Mouse (Mus musculus): ENCODE measurements around the gene Pde4c. TPM values are rescaled to one million over a fixed set of nuclear protein-coding genes. Genes with fewer than 3 reads are reported as not detected.

Pde4c gene
- polyA plus RNA-seq, 1 experiment: not detected

DNA sequence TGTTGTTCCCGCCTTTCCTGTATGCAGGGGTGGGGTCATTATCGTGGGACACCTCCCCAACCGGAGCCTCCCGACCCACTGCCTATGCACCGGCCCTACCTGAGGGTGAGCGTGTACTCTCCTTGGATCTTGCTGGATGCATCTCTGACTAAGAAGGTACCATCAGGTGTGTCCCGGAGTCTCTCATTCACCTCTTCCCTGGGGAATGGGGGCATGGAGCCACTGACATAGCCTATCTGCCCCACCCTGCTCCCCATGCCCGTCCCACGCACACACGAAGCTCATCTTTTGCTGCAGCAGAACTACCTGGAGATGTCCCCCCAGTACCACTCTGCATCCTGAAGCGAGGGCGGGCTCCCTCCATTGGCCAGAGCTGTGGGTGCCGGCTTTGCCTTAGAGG, 47.2 kb downstream of the Pde4c start:
- Histone ChIP-seq H3K4me3 (replicated peaks) (no peak overlapping the region), H3K27me3 (ENCODE audit: control insufficient read depth) (no peaks in the 10 kb centered on the region), H3K4me1 (ENCODE audit: control insufficient read depth) (peaks cover 70% of the 10 kb centered on the region), H3K9me3 (ENCODE audit: control insufficient read depth, low read length) (no peaks in the 10 kb centered on the region), H3K36me3 (ENCODE audit: control insufficient read depth) (peaks cover 61% of the 10 kb centered on the region)
- TF ChIP-seq GATA1 (IDR thresholded peaks at IDR 0.05; ENCODE audit: low read length) (no peak), TAL1 (IDR thresholded peaks at IDR 0.05; ENCODE audit: low read length) (no peak)

DNA sequence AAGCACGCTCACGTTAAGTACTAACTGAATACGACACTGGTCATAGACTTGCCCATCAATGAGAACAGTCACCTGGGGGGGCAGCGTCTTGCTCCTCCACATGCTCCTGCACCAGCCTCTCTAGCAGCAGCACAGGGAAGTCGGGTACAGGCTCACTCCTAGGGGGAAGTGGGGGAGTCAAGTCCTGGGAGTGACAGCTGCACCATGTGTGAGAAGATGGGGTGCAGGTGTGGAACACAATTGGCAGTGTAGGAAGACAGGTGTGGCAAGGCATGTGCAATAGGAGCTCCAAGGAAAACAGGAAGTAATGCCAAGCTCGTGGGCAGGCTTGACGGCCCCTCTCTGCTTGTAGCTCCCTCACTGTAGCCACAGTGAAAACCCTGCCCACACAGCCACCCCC, 47.7 kb downstream of the Pde4c start:
- Histone ChIP-seq H3K27me3 (ENCODE audit: control insufficient read depth) (no peaks in the 10 kb centered on the region), H3K36me3 (ENCODE audit: control insufficient read depth) (peaks cover 61% of the 10 kb centered on the region)
- no peak for TF ChIP-seq GATA1 (IDR thresholded peaks at IDR 0.05; ENCODE audit: low read length)
- TF ChIP-seq TAL1 (IDR thresholded peaks at IDR 0.05; ENCODE audit: low read length): no peak

DNA sequence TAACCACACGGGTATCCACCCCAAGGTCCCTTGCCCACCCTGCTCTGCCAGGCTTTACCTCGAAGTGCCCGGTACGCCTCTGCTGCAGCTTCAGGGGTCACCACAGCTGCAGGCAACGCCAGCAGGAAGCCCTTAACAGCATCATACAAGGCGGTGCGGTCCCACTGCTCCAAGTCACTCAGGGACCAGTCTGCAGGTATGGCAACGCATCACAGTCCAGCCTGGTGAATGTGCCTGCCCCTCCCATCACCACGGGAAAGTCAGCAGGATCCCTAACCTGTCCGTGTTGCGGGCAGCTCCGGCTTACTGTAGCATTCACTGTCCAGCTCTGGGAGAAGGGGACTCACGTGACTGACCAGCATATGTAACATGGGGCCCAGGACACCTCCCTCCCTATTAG, 48.6 kb downstream of the Pde4c start:
- TF ChIP-seq TAL1 (IDR thresholded peaks at IDR 0.05; ENCODE audit: low read length): no peak
- TF ChIP-seq GATA1 (IDR thresholded peaks at IDR 0.05; ENCODE audit: low read length): no peak

More for the DNA sequence above, 47.7 kb downstream of the Pde4c start:
- Histone ChIP-seq H3K4me3 (replicated peaks) (no peak overlapping the region), H3K9me3 (ENCODE audit: control insufficient read depth, low read length) (no peaks in the 10 kb centered on the region), H3K4me1 (ENCODE audit: control insufficient read depth) (peaks cover 70% of the 10 kb centered on the region)

DNA sequence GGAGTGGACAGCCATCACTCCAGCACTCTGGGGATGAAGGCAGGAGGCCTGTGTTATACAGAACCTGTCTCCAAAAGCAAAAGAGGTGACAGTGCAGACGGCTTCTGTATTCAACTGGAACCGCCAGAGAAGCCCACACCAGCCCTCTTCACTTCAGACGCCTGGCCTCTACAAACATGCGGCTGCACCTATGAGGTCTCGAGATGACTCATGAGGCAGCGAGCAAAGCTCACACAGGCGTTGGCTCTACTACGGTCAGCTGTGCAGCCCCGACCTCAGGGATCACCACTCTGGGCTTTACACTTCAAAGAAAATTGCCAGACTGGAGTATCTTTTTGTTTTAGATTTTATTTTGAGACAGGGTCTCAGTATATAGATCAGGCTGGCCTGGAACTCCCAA, 49.4 kb downstream of the Pde4c start:
- TF ChIP-seq GATA1 (IDR thresholded peaks at IDR 0.05; ENCODE audit: low read length): no peak
- TF ChIP-seq TAL1 (IDR thresholded peaks at IDR 0.05; ENCODE audit: low read length): no peak
- peaks cover 69% of the 10 kb centered on the region for H3K4me1 ChIP-seq (ENCODE audit: control insufficient read depth)
- no peak overlapping the region for H3K4me3 ChIP-seq (replicated peaks)
- H3K9me3 ChIP-seq (ENCODE audit: control insufficient read depth, low read length): no peaks in the 10 kb centered on the region
- H3K27me3 ChIP-seq (ENCODE audit: control insufficient read depth): no peaks in the 10 kb centered on the region
- H3K36me3 ChIP-seq (ENCODE audit: control insufficient read depth): peaks cover 58% of the 10 kb centered on the region

More for the DNA sequence above, 48.6 kb downstream of the Pde4c start:
- Histone ChIP-seq H3K4me1 (ENCODE audit: control insufficient read depth) (peaks cover 69% of the 10 kb centered on the region), H3K36me3 (ENCODE audit: control insufficient read depth) (peaks cover 61% of the 10 kb centered on the region), H3K9me3 (ENCODE audit: control insufficient read depth, low read length) (no peaks in the 10 kb centered on the region), H3K4me3 (replicated peaks) (no peak overlapping the region), H3K27me3 (ENCODE audit: control insufficient read depth) (no peaks in the 10 kb centered on the region)

DNA sequence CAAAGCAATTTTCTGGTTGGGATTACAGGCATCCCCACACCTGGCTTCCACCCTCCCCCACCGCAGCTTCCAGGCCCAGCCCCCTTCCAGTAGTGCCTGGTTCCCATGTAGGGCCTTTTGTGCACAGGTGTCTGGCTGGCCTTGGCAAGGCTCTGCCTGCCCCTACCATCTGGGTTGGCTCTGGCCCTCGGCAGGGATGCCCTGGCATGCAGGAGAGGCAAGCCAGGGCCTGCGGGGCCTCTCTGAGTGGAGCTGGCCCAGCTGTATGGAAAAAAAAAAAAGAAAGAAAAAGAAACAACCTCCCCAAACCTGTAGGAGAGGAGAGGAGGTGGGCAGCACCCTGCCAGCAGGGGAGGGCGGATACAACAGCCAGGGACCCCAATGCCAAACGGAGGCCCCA, 49.9 kb downstream of the Pde4c start:
- Histone ChIP-seq H3K9me3 (ENCODE audit: control insufficient read depth, low read length) (no peaks in the 10 kb centered on the region), H3K4me1 (ENCODE audit: control insufficient read depth) (peaks cover 71% of the 10 kb centered on the region), H3K27me3 (ENCODE audit: control insufficient read depth) (no peaks in the 10 kb centered on the region), H3K36me3 (ENCODE audit: control insufficient read depth) (peaks cover 57% of the 10 kb centered on the region), H3K4me3 (replicated peaks) (no peak overlapping the region)
- TF ChIP-seq GATA1 (IDR thresholded peaks at IDR 0.05; ENCODE audit: low read length) (no peak), TAL1 (IDR thresholded peaks at IDR 0.05; ENCODE audit: low read length) (no peak)

DNA sequence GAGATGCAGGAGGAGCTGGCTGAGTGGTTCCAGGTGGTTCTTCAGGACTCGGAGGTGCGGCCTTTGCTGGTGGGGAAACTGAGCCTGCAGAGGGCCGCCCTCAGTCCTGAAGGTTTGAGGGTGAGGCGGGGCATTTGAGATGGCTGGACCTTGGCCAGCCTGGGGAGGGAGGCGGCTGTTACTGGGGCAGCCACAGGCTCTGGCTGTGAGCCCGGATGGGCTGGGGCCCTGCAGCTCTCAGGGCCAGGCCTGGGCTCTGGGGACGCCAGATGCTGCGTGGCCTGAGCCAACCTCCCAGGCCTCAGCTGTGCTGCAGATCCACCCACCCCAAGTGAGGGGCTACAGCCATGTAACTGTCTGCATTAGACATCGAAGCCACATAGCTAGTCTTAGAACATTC, 50.3 kb downstream of the Pde4c start:
- H3K4me3 ChIP-seq (replicated peaks): no peak overlapping the region
- H3K36me3 ChIP-seq (ENCODE audit: control insufficient read depth): peaks cover 57% of the 10 kb centered on the region
- peaks cover 70% of the 10 kb centered on the region for H3K4me1 ChIP-seq (ENCODE audit: control insufficient read depth)

DNA sequence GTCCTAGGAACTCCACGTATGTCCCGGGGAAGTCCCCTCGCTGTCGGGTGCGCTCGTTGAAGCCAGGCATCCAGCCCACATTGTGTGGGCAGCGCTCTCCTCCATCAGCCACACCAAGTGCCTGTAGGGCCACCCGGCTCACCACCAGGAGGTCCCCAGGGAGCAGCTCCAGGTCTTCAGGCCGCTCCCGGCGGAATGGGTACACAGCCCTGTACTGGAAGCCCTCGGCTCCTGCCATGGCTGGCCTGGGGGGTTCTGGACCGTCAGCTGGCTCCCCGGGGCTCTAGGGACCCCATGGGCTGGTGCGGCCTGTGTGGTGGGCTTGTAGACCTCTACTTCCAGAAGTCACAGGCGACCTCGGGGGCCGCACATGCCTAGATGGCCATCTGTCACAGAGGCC, 51.2 kb downstream of the Pde4c start:
- Histone ChIP-seq H3K4me3 (replicated peaks) (no peak overlapping the region), H3K4me1 (ENCODE audit: control insufficient read depth) (peaks cover 67% of the 10 kb centered on the region), H3K27me3 (ENCODE audit: control insufficient read depth) (no peaks in the 10 kb centered on the region), H3K36me3 (ENCODE audit: control insufficient read depth) (peaks cover 59% of the 10 kb centered on the region), H3K9me3 (ENCODE audit: control insufficient read depth, low read length) (no peaks in the 10 kb centered on the region)
- TF ChIP-seq TAL1 (IDR thresholded peaks at IDR 0.05; ENCODE audit: low read length): no peak
- no peak for TF ChIP-seq GATA1 (IDR thresholded peaks at IDR 0.05; ENCODE audit: low read length)

More for the DNA sequence above, 50.3 kb downstream of the Pde4c start:
- no peak for TF ChIP-seq GATA1 (IDR thresholded peaks at IDR 0.05; ENCODE audit: low read length)
- no peak for TF ChIP-seq TAL1 (IDR thresholded peaks at IDR 0.05; ENCODE audit: low read length)
- Histone ChIP-seq H3K27me3 (ENCODE audit: control insufficient read depth) (no peaks in the 10 kb centered on the region), H3K9me3 (ENCODE audit: control insufficient read depth, low read length) (no peaks in the 10 kb centered on the region)

DNA sequence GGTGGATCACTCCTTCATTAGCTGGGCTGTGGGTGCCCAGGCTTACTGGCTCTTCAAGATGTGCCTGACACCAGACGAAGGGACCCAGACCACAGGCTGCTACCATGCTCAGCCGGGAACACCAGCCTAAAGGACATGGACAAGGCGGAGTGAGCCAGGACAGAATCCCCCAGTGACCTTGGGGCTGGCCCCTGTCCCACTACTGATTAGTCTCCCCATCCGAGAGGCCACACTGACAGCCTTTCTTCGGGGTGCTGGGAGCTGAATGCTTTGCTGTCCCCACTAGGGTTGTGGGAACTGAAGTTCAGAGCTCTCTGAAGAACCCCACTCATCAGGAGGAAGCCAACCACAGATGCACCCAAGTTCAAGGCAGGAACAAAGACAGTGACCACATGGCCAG, 51.7 kb downstream of the Pde4c start:
- Histone ChIP-seq H3K27me3 (ENCODE audit: control insufficient read depth) (no peaks in the 10 kb centered on the region), H3K9me3 (ENCODE audit: control insufficient read depth, low read length) (no peaks in the 10 kb centered on the region), H3K4me1 (ENCODE audit: control insufficient read depth) (peaks cover 69% of the 10 kb centered on the region), H3K4me3 (replicated peaks) (no peak overlapping the region), H3K36me3 (ENCODE audit: control insufficient read depth) (peaks cover 60% of the 10 kb centered on the region)
- no peak for TF ChIP-seq TAL1 (IDR thresholded peaks at IDR 0.05; ENCODE audit: low read length)
- TF ChIP-seq GATA1 (IDR thresholded peaks at IDR 0.05; ENCODE audit: low read length): no peak

DNA sequence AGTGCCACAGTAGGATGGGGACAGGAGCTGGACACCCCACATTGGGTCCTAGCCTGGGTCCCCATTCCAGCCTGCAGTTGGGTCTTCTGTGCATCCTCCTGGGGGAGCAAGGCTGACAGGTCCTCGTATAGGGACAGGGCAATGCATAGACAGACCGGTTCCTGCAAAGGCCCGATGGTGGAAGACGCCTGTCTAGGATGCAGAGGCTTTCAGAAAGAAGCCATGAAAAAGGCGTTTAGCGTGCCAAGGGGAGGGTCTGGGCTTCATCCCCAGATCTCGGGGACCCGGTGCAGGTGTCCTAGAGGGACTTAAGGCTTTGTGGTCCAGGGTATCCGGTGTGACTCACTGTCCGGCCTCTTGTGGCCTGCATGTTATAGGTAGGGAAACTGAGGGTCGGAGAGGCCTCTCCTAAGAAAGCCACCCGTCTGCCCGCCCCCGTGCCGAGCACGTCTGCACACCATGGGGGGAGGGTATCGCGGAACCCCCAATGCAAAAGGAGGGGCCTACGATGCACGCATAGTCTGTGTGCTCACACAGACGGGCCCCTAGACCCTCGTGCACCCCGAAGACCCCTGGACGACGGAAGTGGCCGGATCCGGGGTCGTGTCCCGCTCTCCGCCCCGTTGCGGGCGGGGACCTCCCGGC, 52.5 kb downstream of the Pde4c start:
- peaks cover 70% of the 10 kb centered on the region for H3K4me1 ChIP-seq (ENCODE audit: control insufficient read depth)
- H3K9me3 ChIP-seq (ENCODE audit: control insufficient read depth, low read length): no peaks in the 10 kb centered on the region

More for the DNA sequence above, 52.5 kb downstream of the Pde4c start:
- no peak for TF ChIP-seq GATA1 (IDR thresholded peaks at IDR 0.05; ENCODE audit: low read length)
- no peak for TF ChIP-seq TAL1 (IDR thresholded peaks at IDR 0.05; ENCODE audit: low read length)
- peak overlapping the region; percentile 78 for H3K4me3 ChIP-seq (replicated peaks)
- H3K27me3 ChIP-seq (ENCODE audit: control insufficient read depth): no peaks in the 10 kb centered on the region
- peaks cover 60% of the 10 kb centered on the region for H3K36me3 ChIP-seq (ENCODE audit: control insufficient read depth)

All from erythroblast, embryonic 14.5 days (primary cell).